Mouse (Mus musculus) liver, postnatal 0 days (tissue): Measurements from ENCODE around the gene Agbl1. TPM values are rescaled to one million over a fixed set of nuclear protein-coding genes. Genes with fewer than 3 reads are reported as not detected.

ENCODE experiments used
- ATAC-seq: fragments of 200-750 bp; cut with Nextera tagmentation; 2 replicates; pipeline ENCODE4 v1.8.0; 2017; ENCODE audit warnings: mild to moderate bottlenecking, moderate library complexity
- DNase-seq: peaks from one replicate; pipeline ENCODE4 v3.0.0-alpha.2; 2016
- H3K27ac ChIP-seq: fragments of 300-500 bp; sonication (generic); 2 replicates; pipeline ENCODE4 v1.5.1; 2014; ENCODE audit warnings: antibody characterized with exemption, moderate library complexity, mild to moderate bottlenecking, low read depth
- H3K27me3 ChIP-seq: fragments of 300-500 bp; sonication (generic); 2 replicates; pipeline ENCODE4 v1.6.1; 2014; ENCODE audit warnings: low read length, control low read depth, mixed read lengths; ENCODE audit not compliant: insufficient read depth
- H3K36me3 ChIP-seq: fragments of 300-500 bp; sonication (generic); replicated peaks from 2 replicates; pipeline ENCODE4 v1.6.1; 2014; ENCODE audit warnings: mild to moderate bottlenecking, control low read depth, low read length, moderate library complexity, mixed read lengths; ENCODE audit not compliant: insufficient read depth
- H3K4me1 ChIP-seq: fragments of 300-500 bp; sonication (generic); 2 replicates; pipeline ENCODE4 v1.6.1; 2014; ENCODE audit warnings: antibody characterized with exemption, mild to moderate bottlenecking, control low read depth; ENCODE audit not compliant: insufficient read depth
- H3K4me2 ChIP-seq: fragments of 300-500 bp; sonication (generic); 2 replicates; pipeline ENCODE4 v1.6.1; 2014; ENCODE audit warnings: low read depth, mild to moderate bottlenecking, low read length, moderate library complexity, mixed read lengths
- H3K4me3 ChIP-seq: fragments of 300-500 bp; sonication (generic); 2 replicates; pipeline ENCODE4 v1.5.1; 2014; ENCODE audit warnings: low read depth, low read length
- H3K9ac ChIP-seq: fragments of 300-500 bp; sonication (generic); replicated peaks from 2 replicates; pipeline ENCODE4 v1.6.1; 2014; ENCODE audit warnings: mild to moderate bottlenecking, moderate library complexity
- H3K9me3 ChIP-seq: fragments of 300-500 bp; sonication (generic); 2 replicates; pipeline ENCODE4 v1.6.1; 2016; ENCODE audit warnings: mild to moderate bottlenecking, control low read depth, low read length, mixed read lengths
- CTCF ChIP-seq: sonication (generic); IDR thresholded peaks from 2 replicates; pipeline ENCODE4 v1.5.1; 2016; ENCODE audit warnings: antibody characterized with exemption, low read depth
- EP300 ChIP-seq: IDR thresholded peaks from 2 replicates; pipeline ENCODE4 v1.6.1; 2016; ENCODE audit warnings: antibody characterized with exemption, low read depth, mild to moderate bottlenecking
- WGBS: fragments of 180-500 bp; shearing (Covaris S2); extraction: QIAGEN DNeasy Blood & Tissue Kit; methylation state at CpG from one replicate; pipeline ENCODE4 v1.1.7; 2014; ENCODE audit not compliant: insufficient replicate concordance; 5-methylcytosine and 5-hydroxymethylcytosine counted together
- polyA plus RNA-seq: library from polyadenylated mRNA; unstranded; fragments of >200 nt; fragmentation: Nextera tagmentation; extraction: Ambion mirVana; gene quantifications from 2 replicates; pipeline ENCODE4 v1.2.1, GENCODE M21; 2015

Agbl1 gene
- polyA plus RNA-seq, 1 experiment from 2014 or later = 0.04 TPM

GRCm38 (mm10) chr7:76820571-76820970 is 590.9 kb downstream of the Agbl1 start:
- Histone ChIP-seq H3K27ac (no peak overlapping the region), H3K4me1 (no peaks in the 10 kb centered on the region), H3K36me3 (no peaks in the 10 kb centered on the region), H3K9ac (no peak overlapping the region), H3K4me2 (no peak overlapping the region), H3K27me3 (no peaks in the 10 kb centered on the region), H3K9me3 (no peaks in the 10 kb centered on the region), H3K4me3 (no peak overlapping the region)
- no peak for TF ChIP-seq EP300
- TF ChIP-seq CTCF = no peak
- no peak for DNase-seq
- no peak for ATAC-seq
- WGBS = 55% methylated on average over 2 of the region's 2 CpGs

- H3K4me3 ChIP-seq = no peak overlapping the region
- H3K4me2 ChIP-seq = no peak overlapping the region
- no peak overlapping the region for H3K27ac ChIP-seq
- no peak for DNase-seq
- H3K27me3 ChIP-seq = no peaks in the 10 kb centered on the region
- no peaks in the 10 kb centered on the region for H3K9me3 ChIP-seq
- WGBS = 83% methylated on average over 3 of the region's 3 CpGs
- no peaks in the 10 kb centered on the region for H3K4me1 ChIP-seq
- H3K9ac ChIP-seq = no peak overlapping the region
- H3K36me3 ChIP-seq = no peaks in the 10 kb centered on the region
- TF ChIP-seq CTCF = no peak
- no peak for TF ChIP-seq EP300
- no peak for ATAC-seq
These were observed 612.5 kb downstream of the Agbl1 start for GRCm38 (mm10) chr7:76842146-76842545.

GRCm38 (mm10) chr7:76889416-76890209 is 659.9 kb downstream of the Agbl1 start:
- H3K4me1 ChIP-seq = no peaks in the 10 kb centered on the region
- no peak overlapping the region for H3K27ac ChIP-seq
- 80% methylated on average over 22 of the region's 22 CpGs for WGBS
- H3K4me2 ChIP-seq = no peak overlapping the region
- H3K4me3 ChIP-seq = no peak overlapping the region
- no peaks in the 10 kb centered on the region for H3K27me3 ChIP-seq
- ATAC-seq (no peak), DNase-seq (no peak)
- H3K9ac ChIP-seq = no peak overlapping the region
- no peaks in the 10 kb centered on the region for H3K36me3 ChIP-seq
- TF ChIP-seq EP300 (no peak), CTCF (no peak)
- H3K9me3 ChIP-seq = no peaks in the 10 kb centered on the region

- WGBS = 83% methylated on average over 1 of the region's 1 CpGs
These were observed 674.4 kb downstream of the Agbl1 start for GRCm38 (mm10) chr7:76904096-76904495.

GRCm38 (mm10) chr7:76911672-76912071 is 682.0 kb downstream of the Agbl1 start:
- Histone ChIP-seq H3K4me2 (no peak overlapping the region), H3K36me3 (no peaks in the 10 kb centered on the region), H3K9me3 (no peaks in the 10 kb centered on the region), H3K4me1 (no peaks in the 10 kb centered on the region), H3K27me3 (no peaks in the 10 kb centered on the region), H3K27ac (no peak overlapping the region), H3K9ac (no peak overlapping the region), H3K4me3 (no peak overlapping the region)
- ATAC-seq (no peak), DNase-seq (no peak)
- WGBS = 73% methylated on average over 5 of the region's 5 CpGs
- TF ChIP-seq EP300 = no peak
- TF ChIP-seq CTCF = no peak

More at GRCm38 (mm10) chr7:76904096-76904495, 674.4 kb downstream of the Agbl1 start:
- Histone ChIP-seq H3K9ac (no peak overlapping the region), H3K27me3 (no peaks in the 10 kb centered on the region), H3K9me3 (no peaks in the 10 kb centered on the region), H3K4me1 (no peaks in the 10 kb centered on the region), H3K4me2 (no peak overlapping the region), H3K36me3 (no peaks in the 10 kb centered on the region), H3K27ac (no peak overlapping the region), H3K4me3 (no peak overlapping the region)
- no peak for DNase-seq
- TF ChIP-seq CTCF (no peak), EP300 (no peak)
- ATAC-seq = no peak

GRCm38 (mm10) chr7:76918871-76919270 is 689.2 kb downstream of the Agbl1 start:
- H3K27ac ChIP-seq = no peak overlapping the region
- H3K4me2 ChIP-seq = no peak overlapping the region
- no peaks in the 10 kb centered on the region for H3K36me3 ChIP-seq
- ATAC-seq (no peak), DNase-seq (no peak)
- no peaks in the 10 kb centered on the region for H3K27me3 ChIP-seq
- no peak overlapping the region for H3K4me3 ChIP-seq
- TF ChIP-seq CTCF = no peak
- TF ChIP-seq EP300 = no peak
- no peaks in the 10 kb centered on the region for H3K9me3 ChIP-seq
- no peak overlapping the region for H3K9ac ChIP-seq
- H3K4me1 ChIP-seq = no peaks in the 10 kb centered on the region
